Mouse (Mus musculus) kidney, adult 2 months (tissue): Measurements from ENCODE around the gene Syne1.

Source experiments
- CTCF ChIP-seq: fragments of 200-500 bp; conservative IDR thresholded peaks from 2 replicates; pipeline ENCODE4 v1.5.1; 2011; ENCODE audit warnings: low read depth, mild to moderate bottlenecking, control low read depth, low read length, moderate library complexity, mixed read lengths; ENCODE audit not compliant: insufficient read depth, insufficient read length
- POLR2A ChIP-seq: fragments of 200-500 bp; IDR thresholded peaks from one replicate; pipeline ENCODE4 v1.6.1; 2011; ENCODE audit warnings: low read depth, low read length, control low read depth

DNA sequence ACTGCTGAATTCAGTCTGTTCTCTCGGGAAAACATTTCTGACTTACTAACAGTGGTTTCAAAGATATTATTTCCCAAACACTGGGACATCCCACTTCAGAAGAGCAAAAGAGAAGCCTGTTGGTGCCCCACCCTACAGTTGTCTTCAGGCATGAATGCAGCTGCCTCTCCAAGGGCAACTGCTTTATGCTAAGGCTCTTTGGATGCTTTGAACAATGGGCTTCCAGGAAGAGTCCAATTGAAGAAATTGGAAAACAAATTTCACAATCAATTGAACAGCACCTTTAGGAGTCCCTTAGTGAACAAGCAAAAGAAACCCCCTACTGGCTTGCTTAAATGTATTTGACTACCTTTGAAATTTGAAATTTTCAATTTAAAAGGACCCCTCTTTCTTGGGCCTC lies 524.1 kb downstream of the Syne1 start:
- TF ChIP-seq CTCF (no peak), POLR2A (no peak)
